Mouse (Mus musculus): ENCODE measurements around the gene Scml4.

Gene Scml4

GRCm38 (mm10) chr10:42860159-42860911, at the start of gene Scml4:
Scml4 (plus strand) TSS chr10:42860370.
- DNase-seq (ENCODE audit: low read depth in 2 of 2, low spot score in 2 of 2): peak; percentile 82 to 83

GRCm38 (mm10) chr10:42825923-42826322, 34.2 kb upstream of the Scml4 start:
- no peak for DNase-seq (ENCODE audit: low read depth in 2 of 2, low spot score in 2 of 2)

- DNase-seq (ENCODE audit: low read depth in 2 of 2, low spot score in 2 of 2): no peak
Measured at GRCm38 (mm10) chr10:42827155-42827554, 33.0 kb upstream of the Scml4 start.

DNA sequence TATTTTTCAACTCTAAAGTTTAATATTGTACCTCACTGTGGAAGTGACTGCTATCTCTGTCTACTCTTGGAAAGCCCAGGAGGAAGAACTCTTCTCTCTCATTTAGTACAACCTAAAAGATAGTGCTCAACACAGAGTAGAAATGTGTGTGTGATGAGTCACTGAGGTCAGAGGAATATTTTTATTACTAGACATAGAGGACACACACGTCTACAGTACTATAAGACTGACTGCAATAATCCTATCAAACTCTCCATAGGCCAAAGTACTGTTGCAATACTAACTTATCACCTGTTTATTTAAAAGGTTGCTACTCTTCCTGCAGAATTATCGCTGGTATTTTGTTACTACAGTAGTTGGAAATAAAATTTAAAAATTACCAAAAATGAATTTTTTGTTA, 30.2 kb upstream of the Scml4 start:
- no peak for DNase-seq (ENCODE audit: low read depth in 2 of 2, low spot score in 2 of 2)

DNA sequence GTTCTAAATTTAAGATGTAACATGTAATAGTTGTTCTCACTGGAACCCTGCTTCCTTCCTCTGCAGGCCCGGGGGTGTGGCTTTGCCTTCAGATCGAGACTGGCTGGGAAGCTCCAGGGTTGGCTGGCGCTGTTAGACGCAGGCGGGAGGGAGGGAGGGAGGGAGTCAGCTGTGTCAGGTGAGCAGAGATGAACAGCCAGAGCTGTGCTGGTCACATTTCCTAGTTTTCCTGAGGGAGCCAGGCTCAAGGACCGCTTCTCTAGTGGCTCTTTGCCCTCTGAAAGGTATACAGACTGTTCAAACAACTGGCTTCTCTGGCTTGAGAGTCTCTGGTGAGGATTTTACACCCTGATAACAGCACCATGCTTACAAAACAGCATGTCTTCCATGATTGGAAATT, 29.8 kb upstream of the Scml4 start:
- no peak for DNase-seq (ENCODE audit: low read depth in 2 of 2, low spot score in 2 of 2)

DNA sequence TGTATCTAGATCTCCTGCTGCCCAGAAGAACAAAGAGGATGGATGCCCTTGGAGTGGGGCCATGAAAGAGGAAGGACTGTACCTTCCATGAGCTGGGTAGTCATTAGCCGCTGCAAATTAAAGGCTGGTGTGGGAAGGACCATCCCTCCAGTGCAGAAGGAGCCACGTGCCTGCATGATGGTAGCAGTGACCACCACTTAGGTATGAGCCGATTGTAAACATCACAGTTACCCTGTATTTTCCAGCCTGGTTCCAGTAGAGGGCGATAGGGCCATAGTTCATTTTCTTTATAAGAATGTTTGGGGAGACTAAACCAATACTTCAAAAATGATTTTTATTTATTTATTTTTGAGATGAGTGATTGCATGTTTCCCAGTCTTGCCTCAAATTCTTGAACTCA, 27.5 kb upstream of the Scml4 start:
- DNase-seq (ENCODE audit: low read depth in 2 of 2, low spot score in 2 of 2): peak; percentile 18 to 44

DNA sequence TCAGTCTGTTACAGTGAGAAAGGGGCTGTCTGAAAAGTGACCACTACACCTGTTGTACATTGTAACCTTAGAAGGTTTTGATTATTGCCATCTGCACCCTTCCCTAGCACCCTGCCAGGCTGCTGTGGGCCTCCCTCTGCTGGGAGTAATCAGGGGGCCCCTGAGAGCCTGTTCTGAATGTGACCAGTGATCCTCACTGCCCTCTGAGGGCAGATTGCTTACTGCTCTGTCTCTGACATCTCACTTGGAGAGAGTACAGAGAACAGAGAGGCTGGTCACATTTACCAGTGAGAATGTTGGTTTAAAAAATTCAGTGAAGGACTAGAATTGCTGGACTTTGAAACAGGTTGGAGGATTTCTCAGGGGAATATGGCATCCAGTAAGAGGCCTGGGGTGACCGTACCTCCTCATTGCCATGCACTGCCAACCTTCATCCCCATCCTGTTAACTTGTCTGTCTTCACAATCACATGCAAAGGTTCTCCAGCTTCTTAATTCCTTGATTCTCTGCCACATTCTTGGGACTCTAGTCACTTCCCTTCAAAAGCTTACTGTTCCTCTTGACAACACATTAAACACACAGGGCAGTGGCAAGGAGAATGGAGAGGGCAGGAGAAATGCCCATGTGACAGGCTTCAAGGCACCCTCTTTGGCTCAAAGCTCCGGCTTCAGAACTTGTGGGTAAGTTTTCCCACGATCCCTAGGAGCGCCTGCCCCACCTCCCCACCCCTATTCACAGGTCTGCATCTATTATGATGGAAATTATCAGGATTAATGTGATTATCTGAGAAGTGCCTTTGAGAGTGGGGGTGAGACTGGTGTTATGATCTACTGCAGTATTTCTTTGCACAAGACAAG, 26.1 kb upstream of the Scml4 start:
- DNase-seq (ENCODE audit: low read depth in 2 of 2, low spot score in 2 of 2): no peak

GRCm38 (mm10) chr10:42838106-42838505, 22.1 kb upstream of the Scml4 start:
- DNase-seq (ENCODE audit: low read depth in 2 of 2, low spot score in 2 of 2): no peak

DNA sequence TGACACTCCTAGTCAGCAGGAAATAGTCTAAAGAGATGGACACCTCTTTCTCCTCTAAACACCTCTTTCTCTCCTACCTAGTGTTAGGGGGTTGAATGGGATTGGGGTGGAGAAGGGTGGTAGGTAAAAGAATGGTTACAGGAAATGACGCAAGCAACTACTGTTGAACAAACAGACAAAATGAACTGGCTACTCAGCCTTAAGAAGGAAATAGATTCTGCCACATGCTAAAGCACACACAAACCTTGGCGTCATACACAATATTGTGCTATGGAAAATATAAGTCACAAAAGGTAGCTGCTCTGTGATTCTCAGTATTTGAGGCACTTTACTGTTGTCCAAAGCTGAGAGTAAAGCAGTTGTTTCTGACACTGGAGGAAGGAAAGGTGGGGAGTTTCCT, 21.4 kb upstream of the Scml4 start:
- DNase-seq (ENCODE audit: low read depth in 2 of 2, low spot score in 2 of 2): peak; percentile 32 to 49

DNA sequence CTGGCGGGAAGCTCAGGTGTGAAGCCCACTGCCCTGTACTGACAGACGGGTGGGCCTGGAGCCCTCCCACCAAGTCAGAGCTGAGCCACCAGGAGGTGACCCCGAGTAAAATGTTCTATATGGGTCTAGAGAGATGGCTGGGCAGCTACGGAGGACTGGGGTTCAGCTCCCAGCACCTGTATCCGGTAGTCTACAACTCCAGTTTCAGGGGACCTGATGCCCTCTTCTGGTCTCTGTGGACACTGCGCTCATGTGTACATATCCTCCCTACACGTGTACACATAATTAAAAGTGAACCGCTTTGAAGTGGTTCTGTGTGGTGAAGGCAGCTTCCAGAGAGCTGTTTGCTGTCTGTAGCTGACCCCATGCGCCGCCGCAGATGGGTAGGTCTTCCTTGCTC, 20.1 kb upstream of the Scml4 start:
- no peak for DNase-seq (ENCODE audit: low read depth in 2 of 2, low spot score in 2 of 2)

GRCm38 (mm10) chr10:42841531-42842195, 18.5 kb upstream of the Scml4 start:
- DNase-seq (ENCODE audit: low read depth in 2 of 2, low spot score in 2 of 2): peak in 1 of 2 experiments; percentile 58

GRCm38 (mm10) chr10:42842358-42842757, 17.8 kb upstream of the Scml4 start:
- peak; percentile 71 to 73 for DNase-seq (ENCODE audit: low read depth in 2 of 2, low spot score in 2 of 2)

DNA sequence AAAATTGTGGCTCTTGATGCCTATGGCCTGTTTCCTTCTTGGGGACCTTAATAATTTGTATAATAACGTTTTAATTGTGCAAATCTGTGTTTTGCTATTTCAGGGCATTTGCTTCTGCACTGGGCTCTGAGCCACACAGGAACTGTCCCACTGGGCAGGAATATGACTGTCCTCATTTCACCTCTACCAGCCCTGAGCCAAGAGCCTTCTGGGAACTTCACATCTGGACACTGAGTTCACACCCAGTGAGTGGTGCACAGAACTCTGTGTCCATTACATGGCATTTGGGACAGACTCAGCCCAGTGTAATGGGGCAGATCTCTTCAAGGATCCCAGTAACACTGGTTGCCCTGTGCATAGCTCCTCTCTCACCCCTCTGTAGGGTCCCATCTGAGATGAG, 16.8 kb upstream of the Scml4 start:
- DNase-seq (ENCODE audit: low read depth in 2 of 2, low spot score in 2 of 2): no peak

DNA sequence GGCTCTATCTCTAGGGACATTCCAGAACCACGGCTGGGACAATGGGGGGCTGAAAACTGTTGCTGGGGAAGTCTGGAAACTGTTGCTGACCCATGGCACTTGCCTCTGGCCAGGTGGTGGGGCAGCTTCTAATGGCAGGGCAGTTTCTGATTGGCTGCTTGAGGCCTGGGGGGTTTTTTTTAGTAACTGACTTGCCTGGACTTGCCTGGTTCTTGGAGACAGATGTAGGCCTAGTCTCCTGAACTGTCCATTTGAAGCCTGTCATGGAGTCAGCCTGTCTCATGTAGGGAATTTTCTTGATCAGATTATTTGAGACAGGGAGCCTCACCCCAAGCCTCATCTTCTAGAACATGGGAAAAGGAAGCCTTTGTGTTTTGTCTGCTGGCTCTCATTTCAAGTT, 14.7 kb upstream of the Scml4 start:
- DNase-seq (ENCODE audit: low read depth in 2 of 2, low spot score in 2 of 2): no peak

DNA sequence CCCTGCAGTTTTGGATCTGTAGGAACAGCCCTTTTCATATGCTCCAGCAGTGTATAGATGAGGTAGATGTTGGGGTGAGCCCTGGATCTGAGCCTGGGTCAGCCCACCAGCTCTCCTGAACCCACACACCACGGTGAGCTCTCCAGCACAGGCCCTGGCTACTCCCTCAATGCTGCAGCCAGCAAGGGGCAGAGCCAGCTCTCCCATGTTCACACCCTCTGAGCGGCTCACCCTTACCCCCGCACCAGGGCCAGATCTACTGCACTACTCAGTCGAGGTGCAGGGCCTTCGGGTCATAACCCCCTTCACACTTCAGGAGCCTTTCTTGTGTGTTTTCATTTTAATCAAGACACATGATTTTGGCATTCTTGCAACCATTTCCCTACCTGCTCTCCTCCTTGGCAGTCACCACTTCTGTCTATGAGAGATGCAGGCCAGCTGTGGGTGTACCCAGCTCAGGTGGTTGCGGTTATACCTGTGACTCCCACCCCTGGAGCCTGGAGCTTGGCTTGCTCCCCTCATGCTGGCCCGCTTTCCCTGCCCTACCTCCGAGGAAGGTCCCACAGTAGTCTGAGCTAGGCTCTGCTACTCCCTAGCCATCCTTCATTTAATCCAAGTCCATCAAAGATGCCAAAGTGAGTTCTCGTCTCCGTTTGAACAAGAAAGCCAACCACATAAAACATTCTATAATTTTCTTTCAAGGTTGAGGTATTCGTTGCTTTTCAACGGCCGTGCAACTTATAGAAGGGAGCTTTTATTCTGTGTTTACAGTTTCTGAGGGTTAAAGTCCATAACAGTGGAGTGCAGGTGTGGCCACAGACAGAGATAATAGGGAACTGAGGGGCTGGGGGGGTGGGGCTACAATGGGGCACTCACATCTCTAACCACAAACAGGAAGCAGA, 11.7 kb upstream of the Scml4 start:
- no peak for DNase-seq (ENCODE audit: low read depth in 2 of 2, low spot score in 2 of 2)

GRCm38 (mm10) chr10:42849081-42849400, 11.1 kb upstream of the Scml4 start:
- peak; percentile 39 to 55 for DNase-seq (ENCODE audit: low read depth in 2 of 2, low spot score in 2 of 2)

DNA sequence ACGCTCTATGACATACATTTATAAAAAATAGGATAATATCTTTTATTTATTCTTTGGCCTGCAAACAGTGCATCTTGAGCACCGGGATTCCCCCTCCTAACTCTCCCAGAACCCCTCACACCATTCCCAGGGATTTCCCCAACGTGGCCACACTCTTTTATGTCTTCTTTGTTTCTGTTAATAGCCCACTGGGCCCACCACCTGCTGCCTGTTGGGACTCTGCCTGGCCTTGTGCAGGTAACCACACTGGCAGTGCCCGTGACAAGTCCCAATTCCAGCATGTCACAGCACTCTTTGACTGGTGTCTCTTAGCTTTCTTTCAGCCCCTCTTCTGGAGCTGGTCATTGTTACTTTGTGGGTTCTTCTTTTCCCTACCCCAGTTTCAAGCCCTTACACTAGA, 5.3 kb upstream of the Scml4 start:
- no peak for DNase-seq (ENCODE audit: low read depth in 2 of 2, low spot score in 2 of 2)

DNA sequence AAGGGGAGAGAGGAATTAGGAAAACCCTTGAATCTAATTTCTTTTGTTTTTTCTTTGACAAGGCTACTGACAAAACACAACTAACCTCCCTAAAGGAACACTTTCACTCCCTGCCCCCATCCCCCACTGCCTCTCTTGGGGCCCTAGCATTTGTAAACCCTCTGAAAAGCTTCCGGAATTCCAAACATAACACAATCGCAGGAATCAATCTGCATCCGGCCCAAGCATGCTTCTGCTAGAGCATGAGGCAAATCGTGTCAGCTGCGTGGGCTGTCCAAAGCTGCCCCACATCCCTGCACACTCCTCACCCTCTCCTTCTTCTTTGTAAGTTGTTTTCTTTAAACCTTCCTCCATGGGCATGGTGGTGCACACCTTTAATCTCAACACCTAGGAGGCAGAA, 4.9 kb upstream of the Scml4 start:
- no peak for DNase-seq (ENCODE audit: low read depth in 2 of 2, low spot score in 2 of 2)

DNA sequence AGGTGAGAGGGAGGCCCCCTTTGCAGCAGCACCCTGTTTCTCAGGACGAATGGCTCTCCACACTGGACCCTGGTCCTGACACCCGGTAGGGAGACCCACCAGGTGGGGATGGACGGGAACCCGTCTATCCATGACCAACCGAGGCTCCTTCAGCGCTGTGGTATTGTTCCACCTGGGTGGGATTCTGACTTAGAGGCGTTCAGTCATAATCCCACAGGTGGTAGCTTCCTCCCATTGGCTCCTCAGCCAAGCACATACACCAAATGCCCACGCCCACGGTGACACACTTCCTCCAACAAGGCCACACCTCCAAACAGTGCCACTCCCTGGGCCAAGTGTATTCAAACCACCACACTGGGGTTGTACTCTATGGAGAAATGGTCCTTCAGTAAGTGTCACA, 3.6 kb upstream of the Scml4 start:
- DNase-seq (ENCODE audit: low read depth in 2 of 2, low spot score in 2 of 2): no peak

DNA sequence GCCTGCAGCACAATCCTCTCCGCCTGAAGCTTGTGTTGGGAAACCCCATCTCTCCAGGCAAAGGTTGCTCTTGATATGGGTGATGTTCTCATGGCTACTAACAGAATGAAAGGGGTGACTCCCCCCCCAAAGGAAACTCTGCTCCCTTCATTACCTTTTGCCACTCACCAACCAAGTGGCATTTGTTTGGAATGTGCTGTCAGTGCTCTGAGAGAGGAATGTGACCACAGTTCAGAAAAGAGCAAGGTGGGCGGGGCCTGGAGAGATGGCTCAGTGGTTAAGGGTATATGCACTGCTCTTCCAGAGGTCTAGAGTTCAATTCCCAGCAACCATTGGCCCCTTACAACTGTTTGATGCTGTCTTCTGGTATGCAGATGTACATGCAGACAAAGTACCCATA, 3.1 kb upstream of the Scml4 start:
- no peak for DNase-seq (ENCODE audit: low read depth in 2 of 2, low spot score in 2 of 2)

GRCm38 (mm10) chr10:42859781-42860158, 400 bp upstream of the Scml4 start:
- no peak for DNase-seq (ENCODE audit: low read depth in 2 of 2, low spot score in 2 of 2)

Data from CD8-positive naive resting alpha-beta T cell, adult 2 months (primary cell).